Mouse (Mus musculus): ENCODE results near the gene S100a6. TPM values are rescaled to one million over a fixed set of nuclear protein-coding genes. Genes with fewer than 3 reads are reported as not detected.

S100a6 gene
- polyA plus RNA-seq, 1 experiment from 2014 or later, result 10,815 TPM

DNA sequence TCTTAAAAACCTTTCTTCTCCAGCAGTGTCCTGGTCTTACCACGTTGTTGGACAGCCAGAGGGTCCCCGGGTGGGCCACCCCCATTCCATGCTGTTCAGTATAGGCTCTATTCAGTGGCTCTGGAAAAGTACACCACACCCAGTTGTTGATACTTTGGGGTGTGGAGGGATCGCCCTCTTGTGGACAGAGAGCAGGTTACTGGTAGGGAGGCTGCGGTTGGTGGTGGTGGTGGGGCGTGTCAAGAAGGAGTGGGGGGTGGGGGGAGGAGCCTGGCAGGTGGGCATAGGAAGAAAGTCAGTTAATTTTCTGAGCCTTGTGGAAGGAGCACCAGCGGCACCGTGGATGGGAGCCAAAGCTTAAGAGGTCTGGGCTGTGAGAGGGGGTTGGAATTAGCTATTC is 2.7 kb downstream of the S100a6 start:
- no peak for TF ChIP-seq CTCF (IDR thresholded peaks at IDR 0.05)
- H3K27me3 ChIP-seq, result no peaks in the 10 kb centered on the region
- no peak for DNase-seq (ENCODE audit: low read depth, low spot score)
- peak; percentile 51 for ATAC-seq
- in situ Hi-C loops (cut with MboI; ENCODE audit: low pct_unique_long_range_greater_than_20kb), result loop anchor here (5.0 kb wide), 2 partner anchors 33 to 98 kb away; no protein-coding TSS in a partner anchor
- CTCF ChIA-PET, result interaction anchor here (0.9 to 24.3 kb wide), 21 partner anchors 16 to 203 kb away, joined by 3 to 615 read pairs (median 4); partner anchors contain the start of genes Chtop, Gm42674, S100a14 and S100a16
- POLR2A ChIA-PET, result interaction anchor here (0.7 to 5.9 kb wide), 13 partner anchors 12 to 124 kb away, joined by 3 to 86 read pairs (median 4); partner anchors contain the start of genes Chtop, Gm42674, S100a16 and S100a2

DNA sequence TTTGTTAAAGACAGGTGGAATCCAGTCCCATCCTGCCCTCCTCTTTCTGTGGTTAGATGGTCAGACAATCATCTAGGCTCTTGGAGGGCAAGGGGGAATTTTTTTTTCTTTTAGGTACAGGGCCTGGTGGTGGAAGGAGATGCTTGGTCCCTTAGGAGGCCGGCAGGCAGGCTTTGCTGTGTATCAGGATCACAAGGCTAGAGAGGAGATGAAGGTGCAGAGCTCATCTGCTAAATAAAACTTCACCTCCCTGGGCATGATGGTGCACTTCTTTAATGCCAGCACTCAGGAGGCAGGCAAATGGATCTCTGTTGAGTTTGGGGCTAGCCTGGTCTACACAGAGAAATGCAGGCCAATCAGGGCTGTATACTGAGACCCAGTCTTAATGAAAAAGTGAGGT is 3.2 kb downstream of the S100a6 start:
- POLR2A ChIA-PET, result interaction anchor here (1.0 to 4.8 kb wide), 6 partner anchors 12 to 122 kb away, joined by 3 to 86 read pairs (median 4); partner anchors contain the start of gene S100a16
- in situ Hi-C loops (cut with MboI; ENCODE audit: low pct_unique_long_range_greater_than_20kb), result loop anchor here (5.0 kb wide), 2 partner anchors 34 to 99 kb away; no protein-coding TSS in a partner anchor

DNA sequence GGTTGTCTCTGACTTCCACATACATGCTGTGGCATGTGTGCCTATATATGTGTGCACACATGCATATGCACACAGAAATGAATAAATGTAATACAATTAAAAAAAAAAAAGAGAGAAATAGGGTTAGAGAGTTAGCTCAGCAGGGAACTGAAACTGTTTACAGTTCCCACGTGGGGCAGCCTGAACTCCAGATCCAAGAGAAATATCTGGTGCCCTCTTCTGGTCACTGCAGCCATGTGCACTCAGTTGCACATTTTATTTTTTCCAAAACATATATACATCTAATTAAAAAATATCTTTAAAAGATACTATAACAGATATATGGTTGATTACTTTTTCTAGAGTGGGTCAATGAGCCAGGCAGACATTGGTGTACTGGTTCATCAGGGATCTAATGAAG is 4.9 kb downstream of the S100a6 start:
- DNase-seq (ENCODE audit: low read depth, low spot score) (no peak), ATAC-seq (no peak)
- in situ Hi-C loops (cut with MboI; ENCODE audit: low pct_unique_long_range_greater_than_20kb), result loop anchor here (5.0 kb wide), 2 partner anchors 35 to 100 kb away; no protein-coding TSS in a partner anchor
- no peaks in the 10 kb centered on the region for H3K27me3 ChIP-seq
- ChIA-PET CTCF (interaction anchor here (0.9 to 24.3 kb wide), 6 partner anchors 14 to 127 kb away, joined by 3 to 615 read pairs (median 8); partner anchors contain the start of genes Gm42674, S100a2, S100a4 and Snapin), POLR2A (interaction anchor here (1.1 to 1.5 kb wide), 2 partner anchors 11 to 30 kb away, joined by 3 to 4 read pairs; no protein-coding TSS in a partner anchor)
- TF ChIP-seq CTCF (IDR thresholded peaks at IDR 0.05), result no peak

More for the DNA sequence above, 3.2 kb downstream of the S100a6 start:
- DNase-seq (ENCODE audit: low read depth, low spot score) (no peak), ATAC-seq (no peak)
- CTCF ChIA-PET, result interaction anchor here (1.1 to 24.3 kb wide), 14 partner anchors 16 to 125 kb away, joined by 3 to 615 read pairs (median 8); partner anchors contain the start of genes Gm42674, S100a14, S100a16 and S100a2
- no peak for TF ChIP-seq CTCF (IDR thresholded peaks at IDR 0.05)
- no peaks in the 10 kb centered on the region for H3K27me3 ChIP-seq

DNA sequence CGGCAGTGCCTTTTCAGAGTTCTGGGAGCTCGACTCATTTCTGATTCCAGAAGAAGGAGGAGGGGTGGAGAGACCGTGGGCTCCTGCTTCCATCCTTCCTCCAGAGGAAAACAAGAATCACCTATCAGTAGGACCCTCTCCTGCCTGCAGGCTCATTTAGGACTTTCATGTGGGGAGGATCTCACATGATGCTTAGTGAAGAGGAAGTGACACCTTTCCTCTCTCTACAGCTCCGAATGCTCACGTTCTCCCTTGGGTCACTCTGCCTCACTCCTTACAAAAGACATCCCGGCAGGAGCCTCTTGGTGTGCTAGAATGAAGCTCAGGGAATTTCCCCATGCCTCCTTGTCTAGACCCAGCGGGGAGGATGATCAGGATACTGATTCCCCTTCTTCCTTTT is 8.9 kb downstream of the S100a6 start:
- in situ Hi-C loops (cut with MboI; ENCODE audit: low pct_unique_long_range_greater_than_20kb), result no loop called here
- DNase-seq (ENCODE audit: low read depth, low spot score) (no peak), ATAC-seq (no peak)
- ChIA-PET CTCF (interaction anchor here (0.8 to 8.3 kb wide), 6 partner anchors 10 to 132 kb away, joined by 3 to 76 read pairs (median 6); partner anchors contain the start of gene Snapin), POLR2A (interaction anchor here (1.3 kb wide), 1 partner anchor 9 kb away, joined by 3 read pairs; no protein-coding TSS in a partner anchor)
- no peak for TF ChIP-seq CTCF (IDR thresholded peaks at IDR 0.05)
- no peaks in the 10 kb centered on the region for H3K27me3 ChIP-seq

DNA sequence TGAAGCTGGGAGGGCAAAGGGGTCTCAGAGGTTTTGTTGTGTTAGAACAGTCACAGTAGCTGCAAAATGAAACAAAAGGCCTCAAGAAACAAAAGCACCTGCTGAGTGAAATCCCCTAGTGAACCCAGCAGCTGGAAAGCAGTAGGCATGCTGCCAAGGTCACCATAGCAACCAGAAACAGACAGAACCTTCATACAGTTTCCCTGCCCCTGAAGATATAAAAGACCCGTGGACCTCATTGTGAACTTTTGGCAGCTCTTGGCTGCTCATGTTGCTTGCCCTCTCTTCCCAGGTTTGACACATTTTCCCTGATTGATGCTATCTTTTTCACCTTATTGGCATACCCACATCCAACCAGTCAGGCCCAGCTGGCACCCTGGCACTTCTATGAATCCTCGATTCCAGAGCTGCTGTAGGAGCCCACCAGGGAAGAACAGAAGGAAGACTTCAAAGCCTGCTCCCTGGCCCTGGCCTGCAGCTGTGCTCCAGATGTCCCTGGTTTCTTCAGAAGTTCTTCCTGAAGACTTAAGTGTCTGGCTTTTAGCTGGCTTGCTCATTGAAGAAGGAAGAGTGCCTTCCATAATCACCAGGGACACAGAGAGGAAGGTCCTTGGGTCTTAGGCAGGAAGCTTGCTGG is 10.9 kb downstream of the S100a6 start:
- in situ Hi-C loops (cut with MboI; ENCODE audit: low pct_unique_long_range_greater_than_20kb), result no loop called here
- H3K27me3 ChIP-seq, result no peaks in the 10 kb centered on the region
- DNase-seq (ENCODE audit: low read depth, low spot score) (no peak), ATAC-seq (no peak)
- TF ChIP-seq CTCF (IDR thresholded peaks at IDR 0.05), result no peak
- CTCF ChIA-PET, result interaction anchor here (1.2 to 2.5 kb wide), 7 partner anchors 10 to 40 kb away, joined by 3 to 9 read pairs (median 5); partner anchors contain the start of gene S100a7a
- POLR2A ChIA-PET, result interaction anchor here (0.9 to 1.1 kb wide), 2 partner anchors 36 to 123 kb away, joined by 3 to 5 read pairs; no protein-coding TSS in a partner anchor

DNA sequence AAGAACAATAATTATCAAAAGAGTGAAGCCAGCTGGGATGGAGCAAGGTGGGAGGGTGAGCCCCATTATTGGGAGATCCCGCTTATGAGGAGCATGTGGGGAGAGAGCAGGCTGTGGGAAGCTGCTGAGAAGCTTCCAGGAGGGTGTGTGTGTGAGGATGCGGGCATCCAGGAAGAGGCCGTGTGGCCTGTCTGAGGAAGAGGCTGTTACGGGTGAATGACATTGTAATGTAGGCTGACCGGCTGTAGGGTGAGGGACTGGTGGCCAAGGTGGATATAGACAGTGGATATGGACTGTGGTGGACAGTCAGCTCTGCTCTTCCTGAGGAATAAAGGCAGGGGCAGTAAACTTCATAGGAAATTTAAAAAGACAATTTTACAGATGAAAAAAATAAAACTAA is 12.8 kb downstream of the S100a6 start:
- no peak for DNase-seq (ENCODE audit: low read depth, low spot score)
- in situ Hi-C loops (cut with MboI; ENCODE audit: low pct_unique_long_range_greater_than_20kb), result no loop called here
- CTCF ChIA-PET, result no interaction called here
- ATAC-seq, result no peak
- POLR2A ChIA-PET, result no interaction called here
- TF ChIP-seq CTCF (IDR thresholded peaks at IDR 0.05), result no peak
- no peaks in the 10 kb centered on the region for H3K27me3 ChIP-seq

DNA sequence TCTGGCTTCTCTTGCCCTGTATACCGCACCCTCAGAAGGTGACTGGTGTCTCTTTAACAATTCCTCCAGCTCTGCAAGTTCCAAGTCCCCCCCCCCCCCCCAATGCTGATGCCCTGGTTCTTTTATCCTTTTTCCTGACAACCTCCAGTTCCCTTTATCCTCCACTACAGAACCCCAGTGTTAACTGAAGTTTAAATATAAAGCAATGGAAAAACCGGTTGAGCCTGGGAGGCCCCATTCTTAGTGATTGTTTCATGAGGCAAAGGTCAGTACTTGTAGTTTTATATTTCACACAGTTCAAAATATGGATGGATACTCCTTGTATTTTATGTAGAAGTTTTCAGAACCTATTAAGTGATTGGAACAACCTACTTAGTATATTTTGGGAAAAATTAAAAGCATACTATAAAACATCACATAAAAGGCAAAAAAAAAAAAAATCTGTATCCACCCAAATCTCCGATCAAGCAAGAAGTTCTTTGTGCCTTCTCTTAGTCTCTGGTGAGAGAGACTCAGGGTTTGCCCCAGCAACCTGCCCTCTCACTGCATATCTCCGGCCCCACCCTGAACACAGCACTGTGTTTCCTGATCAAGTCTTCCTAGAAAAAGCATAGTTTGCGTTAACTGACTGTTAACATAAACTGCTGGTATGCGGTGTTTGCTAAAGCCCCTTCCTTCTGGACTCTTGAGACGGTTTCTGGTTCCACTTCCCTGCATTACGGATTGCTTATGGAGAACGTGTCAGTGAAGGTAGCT is 13.8 kb downstream of the S100a6 start:
- POLR2A ChIA-PET, result no interaction called here
- DNase-seq (ENCODE audit: low read depth, low spot score), result no peak
- ATAC-seq, result no peak

DNA sequence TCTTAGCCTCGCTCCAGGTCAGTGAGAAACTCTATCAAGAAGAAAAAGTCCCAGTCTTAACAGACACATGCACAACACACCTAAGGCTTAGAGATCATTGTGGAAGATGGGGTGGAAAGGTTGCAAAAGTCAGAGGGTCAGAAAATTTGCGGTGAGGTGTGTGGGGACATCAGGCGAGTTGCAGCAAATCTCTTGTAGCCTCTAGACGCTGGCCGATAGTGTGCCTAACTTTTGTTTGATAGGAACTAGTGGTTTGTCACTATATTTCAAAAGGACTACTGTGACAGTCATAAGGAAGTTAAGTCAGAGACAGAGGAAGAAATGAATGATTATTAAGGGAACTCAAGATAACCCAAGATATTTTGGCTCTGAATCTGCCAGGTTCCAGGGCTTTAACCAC is 14.7 kb downstream of the S100a6 start:
- DNase-seq (ENCODE audit: low read depth, low spot score) (no peak), ATAC-seq (no peak)
- no peaks in the 10 kb centered on the region for H3K27me3 ChIP-seq
- ChIA-PET POLR2A (interaction anchor here (0.6 to 1.3 kb wide), 4 partner anchors 12 to 152 kb away, joined by 3 to 5 read pairs (median 4); partner anchors contain the start of gene Ilf2), CTCF (interaction anchor here (1.2 to 9.6 kb wide), 9 partner anchors 9 to 137 kb away, joined by 3 to 76 read pairs (median 5); partner anchors contain the start of genes S100a14 and Snapin)
- TF ChIP-seq CTCF (IDR thresholded peaks at IDR 0.05), result no peak
- in situ Hi-C loops (cut with MboI; ENCODE audit: low pct_unique_long_range_greater_than_20kb), result no loop called here

More for the DNA sequence above, 13.8 kb downstream of the S100a6 start:
- no peaks in the 10 kb centered on the region for H3K27me3 ChIP-seq
- CTCF ChIA-PET, result interaction anchor here (1.2 kb wide), 1 partner anchor 14 kb away, joined by 3 read pairs; no protein-coding TSS in a partner anchor
- in situ Hi-C loops (cut with MboI; ENCODE audit: low pct_unique_long_range_greater_than_20kb), result no loop called here
- TF ChIP-seq CTCF (IDR thresholded peaks at IDR 0.05), result no peak

DNA sequence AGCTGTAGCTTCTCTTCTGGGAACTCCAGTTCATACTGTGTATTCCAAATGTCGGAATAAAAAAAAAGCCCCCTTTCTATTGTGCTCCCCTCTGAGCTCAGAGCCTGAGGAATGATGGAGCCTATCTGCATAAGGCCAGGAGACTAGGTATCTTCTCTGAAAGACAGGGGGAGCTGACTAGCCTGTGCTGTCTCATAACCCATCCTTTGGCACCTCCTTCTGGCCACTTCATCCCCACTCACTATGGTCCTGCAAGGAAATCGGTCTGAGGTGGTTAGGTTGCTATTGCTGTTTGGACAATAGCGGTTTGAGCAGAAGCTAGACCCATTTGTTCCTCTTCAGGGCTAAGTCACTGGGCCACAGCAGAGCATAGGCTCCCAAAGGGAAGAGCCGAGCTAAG is 15.1 kb downstream of the S100a6 start:
- CTCF ChIA-PET, result interaction anchor here (0.8 to 9.6 kb wide), 11 partner anchors 10 to 137 kb away, joined by 3 to 76 read pairs (median 5); partner anchors contain the start of genes S100a14 and Snapin
- peak; percentile 17 for ATAC-seq
- no peak for DNase-seq (ENCODE audit: low read depth, low spot score)
- TF ChIP-seq CTCF (IDR thresholded peaks at IDR 0.05), result peak; percentile 62
- no peaks in the 10 kb centered on the region for H3K27me3 ChIP-seq
- POLR2A ChIA-PET, result interaction anchor here (0.5 to 1.3 kb wide), 8 partner anchors 10 to 152 kb away, joined by 3 to 7 read pairs (median 4); partner anchors contain the start of gene Ilf2
- in situ Hi-C loops (cut with MboI; ENCODE audit: low pct_unique_long_range_greater_than_20kb), result no loop called here

DNA sequence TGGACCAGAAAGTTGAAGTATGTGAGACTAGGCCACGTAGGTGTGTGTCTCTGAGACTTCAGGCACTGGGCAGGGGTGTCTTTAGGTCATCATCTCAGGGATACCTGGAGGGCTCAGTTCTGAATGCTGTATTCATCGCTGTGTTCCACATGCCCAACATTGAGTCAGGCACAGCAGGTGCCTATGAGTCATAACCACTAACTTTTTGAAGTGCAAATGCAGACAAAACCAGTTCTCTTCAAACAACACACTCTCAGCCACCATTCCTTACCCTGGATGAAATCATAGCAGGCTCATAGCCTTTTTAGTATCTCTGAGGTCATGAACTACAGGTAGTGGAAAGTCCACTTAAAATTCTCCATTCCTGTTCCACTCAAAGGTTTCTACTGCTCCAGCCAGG is 16.6 kb downstream of the S100a6 start:
- H3K27me3 ChIP-seq, result no peaks in the 10 kb centered on the region
- no peak for TF ChIP-seq CTCF (IDR thresholded peaks at IDR 0.05)
- ChIA-PET POLR2A (no interaction called here), CTCF (interaction anchor here (1.6 to 9.6 kb wide), 3 partner anchors 11 to 80 kb away, joined by 5 to 76 read pairs (median 7); no protein-coding TSS in a partner anchor)
- DNase-seq (ENCODE audit: low read depth, low spot score), result peak; percentile 93
- ATAC-seq, result peak; percentile 82
- in situ Hi-C loops (cut with MboI; ENCODE audit: low pct_unique_long_range_greater_than_20kb), result no loop called here

Data from Patski (cell line).